Mouse (Mus musculus) hematopoietic stem cell, adult 5-6 weeks (primary cell): Measurements from ENCODE around the gene Pik3r6. TPM values are rescaled to one million over a fixed set of nuclear protein-coding genes. Genes with fewer than 3 reads are reported as not detected.

Experiments
- ATAC-seq, 2 experiments: fragments of 125-278 bp in 1 of 2; replicated peaks in 1 of 2; 2 replicates each; pipeline ENCODE4 v1.8.0; 2016 to 2017; ENCODE audit warnings: inconsistent platforms in 2 of 2, mild to moderate bottlenecking in 2 of 2, moderate number of reproducible peaks in 2 of 2, low read depth in 1 of 2, moderate TSS enrichment in 1 of 2; ENCODE audit not compliant: low FRiP score in 2 of 2, poor library complexity in 2 of 2, severe bottlenecking in 2 of 2, insufficient read depth in 1 of 2, low TSS enrichment in 1 of 2
- total RNA-seq: library from RNA; stranded (forward); fragments of 172-1452, 232-1000 nt; gene quantifications from 2 replicates; pipeline ENCODE4 v1.2.3, GENCODE M21; 2017

Gene Pik3r6
- total RNA-seq, 1 experiment from 2014 or later: 0.40 TPM

GRCm38 (mm10) chr11:68483213-68483612 lies 19.6 kb upstream of the Pik3r6 start:
- peak; percentile 55 to 56 for ATAC-seq

GRCm38 (mm10) chr11:68484431-68484830 lies 18.4 kb upstream of the Pik3r6 start:
- no peak for ATAC-seq

GRCm38 (mm10) chr11:68485206-68485942 lies 17.4 kb upstream of the Pik3r6 start:
- peak; percentile 71 to 76; a peak in 3 of 4 replicates for ATAC-seq

GRCm38 (mm10) chr11:68486093-68486492 lies 16.7 kb upstream of the Pik3r6 start:
- no peak for ATAC-seq

GRCm38 (mm10) chr11:68487720-68488119 lies 15.1 kb upstream of the Pik3r6 start:
- no peak for ATAC-seq

- no peak for ATAC-seq
These were observed 14.5 kb upstream of the Pik3r6 start for GRCm38 (mm10) chr11:68488256-68488824.

- no peak for ATAC-seq
These were observed 13.6 kb upstream of the Pik3r6 start for GRCm38 (mm10) chr11:68489236-68489635.

- ATAC-seq: no peak
These were observed 10.2 kb upstream of the Pik3r6 start for GRCm38 (mm10) chr11:68492592-68492991.

GRCm38 (mm10) chr11:68493760-68494159 lies 9.1 kb upstream of the Pik3r6 start:
- ATAC-seq: no peak

- ATAC-seq: no peak
These were observed 5.7 kb upstream of the Pik3r6 start for GRCm38 (mm10) chr11:68497081-68497480.

GRCm38 (mm10) chr11:68498517-68498916 lies 4.3 kb upstream of the Pik3r6 start:
- peak; percentile 29 to 42; a peak in 2 of 4 replicates for ATAC-seq

GRCm38 (mm10) chr11:68498999-68499699 lies 3.7 kb upstream of the Pik3r6 start:
- ATAC-seq: 0 out of 4 replicates have a peak, but pooled peaks of 1 of the 2 experiments have one; percentile 16

- ATAC-seq: no peak
These were observed 1.9 kb upstream of the Pik3r6 start for GRCm38 (mm10) chr11:68500949-68501350.

- ATAC-seq: peak in 1 of 2 experiments; percentile 37; a peak in 1 of 4 replicates
These were observed 411 bp upstream of the Pik3r6 start for GRCm38 (mm10) chr11:68502408-68502807.

- ATAC-seq: no peak
These were observed 2.1 kb downstream of the Pik3r6 start for GRCm38 (mm10) chr11:68504913-68505312.

- no peak for ATAC-seq
These were observed 4.4 kb downstream of the Pik3r6 start for GRCm38 (mm10) chr11:68507246-68507645.

GRCm38 (mm10) chr11:68508619-68509018 lies 5.8 kb downstream of the Pik3r6 start:
- no peak for ATAC-seq

GRCm38 (mm10) chr11:68509194-68509593 lies 6.4 kb downstream of the Pik3r6 start:
- peak in 1 of 2 experiments; percentile 25; a peak in 1 of 4 replicates for ATAC-seq
